Mouse (Mus musculus) 3134 (cell line): ENCODE data around the gene Wdr73.

Source experiments
- DNase-seq: peaks from one replicate; pipeline ENCODE4 v3.0.0-alpha.2; 2011; ENCODE audit warnings: low spot score; ENCODE audit not compliant: insufficient read length; ENCODE audit errors: extremely low read depth

Gene Wdr73

DNA sequence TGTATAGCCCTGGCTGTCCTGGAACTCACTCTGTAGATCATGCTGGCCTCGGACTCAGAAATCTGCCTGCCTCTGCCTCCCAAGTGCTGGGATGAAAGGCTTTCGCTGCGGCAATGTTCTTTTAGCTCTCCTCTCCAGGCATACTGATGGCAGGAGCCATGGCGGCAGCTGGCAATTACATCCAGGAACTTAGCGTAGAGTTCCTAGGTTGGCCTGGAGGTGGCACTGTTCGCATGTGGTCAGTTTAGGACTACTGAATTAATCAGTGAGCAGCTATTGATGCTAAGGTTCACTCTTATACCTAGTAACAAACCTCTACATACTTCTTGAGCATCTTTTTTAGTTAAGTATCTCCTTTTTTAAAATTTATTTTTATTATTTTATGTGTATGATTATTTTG is 43.9 kb downstream of the Wdr73 start:
- DNase-seq: peak; percentile 41

DNA sequence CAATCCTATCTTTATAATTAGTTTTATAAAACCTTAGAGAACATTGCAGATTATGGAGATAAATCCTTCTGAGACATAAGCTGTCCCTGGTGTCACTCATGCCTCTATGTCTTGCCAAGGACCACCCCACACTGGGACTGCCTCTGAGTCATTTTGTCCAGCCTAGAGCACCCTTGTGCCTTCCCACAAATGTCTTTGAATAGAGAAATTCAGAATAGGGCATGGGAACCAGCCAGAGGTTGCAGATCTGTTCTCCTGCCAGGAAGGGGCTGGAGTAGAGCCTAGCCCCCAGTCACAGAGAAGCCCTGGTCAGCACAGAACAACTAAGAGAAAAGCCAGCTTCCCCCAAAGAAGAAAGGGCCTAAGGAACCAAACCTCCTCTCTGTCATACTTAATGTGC is 45.8 kb downstream of the Wdr73 start:
- no peak for DNase-seq

GRCm38 (mm10) chr7:80853218-80853617 is 47.9 kb downstream of the Wdr73 start:
- no peak for DNase-seq

DNA sequence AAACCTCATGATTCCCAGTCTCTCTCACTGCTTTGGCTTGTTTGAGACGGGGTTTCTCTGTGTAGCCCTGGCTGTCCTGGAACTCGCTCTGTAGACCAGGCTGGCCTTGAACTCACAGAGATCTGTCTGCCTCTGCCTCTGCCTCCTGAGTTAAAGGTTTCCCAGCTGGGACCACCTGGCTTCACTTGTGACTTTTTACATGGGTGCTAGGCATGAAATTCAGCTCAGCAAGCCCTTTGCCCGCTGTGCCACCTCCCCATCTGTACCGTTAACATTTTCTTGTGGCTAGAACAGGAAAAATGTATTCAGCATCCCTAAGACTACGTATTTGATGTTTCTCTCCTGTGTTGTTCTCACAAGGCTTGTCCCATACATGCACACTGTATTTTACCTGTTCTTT is 50.5 kb downstream of the Wdr73 start:
- DNase-seq: no peak

- no peak for DNase-seq
Measured at GRCm38 (mm10) chr7:80849710-80850109, 51.4 kb downstream of the Wdr73 start.

GRCm38 (mm10) chr7:80849267-80849666 is 51.8 kb downstream of the Wdr73 start:
- DNase-seq: no peak

- no peak for DNase-seq
Measured at GRCm38 (mm10) chr7:80846709-80847108, 54.4 kb downstream of the Wdr73 start.

DNA sequence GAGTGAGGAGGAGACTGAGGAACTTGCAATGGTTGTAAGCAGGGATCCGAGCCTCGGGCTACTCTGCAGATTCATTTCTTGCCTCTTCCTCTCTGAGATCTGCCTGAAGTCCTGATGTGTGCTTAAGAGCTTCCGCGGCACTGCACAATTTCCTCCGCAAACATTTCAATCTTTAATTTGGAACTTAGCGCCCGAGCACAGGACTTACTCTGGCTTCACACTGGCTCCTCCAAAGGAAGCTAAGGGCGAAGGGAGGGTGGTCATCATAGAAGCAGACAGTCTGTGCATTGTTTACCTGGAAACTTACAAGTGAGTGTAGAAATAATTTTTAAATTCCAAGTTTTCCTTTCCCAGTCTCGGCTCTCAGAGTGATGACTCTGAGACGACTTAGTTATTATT is 54.8 kb downstream of the Wdr73 start:
- no peak for DNase-seq

- DNase-seq: no peak
Measured at GRCm38 (mm10) chr7:80845621-80846279, 55.3 kb downstream of the Wdr73 start.

DNA sequence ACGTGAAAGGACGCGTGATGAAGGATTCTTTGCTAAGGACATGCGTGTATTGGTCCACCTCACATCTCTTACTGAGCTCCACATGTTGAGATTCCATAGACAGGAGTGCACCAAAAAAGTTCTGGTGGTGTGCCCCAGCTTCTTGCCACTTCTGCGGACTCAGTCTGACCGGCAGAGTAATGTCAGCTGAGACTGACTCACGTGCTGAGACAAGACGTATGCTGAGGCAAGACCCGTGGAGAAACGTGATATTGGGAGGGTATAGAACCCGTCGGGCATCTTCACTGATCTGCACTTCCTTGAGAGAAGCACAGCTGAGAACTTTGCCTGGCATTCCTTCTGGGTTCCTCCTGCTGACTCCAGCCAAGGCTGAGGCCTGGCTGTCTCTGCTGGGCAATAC is 56.4 kb downstream of the Wdr73 start:
- DNase-seq: no peak

DNA sequence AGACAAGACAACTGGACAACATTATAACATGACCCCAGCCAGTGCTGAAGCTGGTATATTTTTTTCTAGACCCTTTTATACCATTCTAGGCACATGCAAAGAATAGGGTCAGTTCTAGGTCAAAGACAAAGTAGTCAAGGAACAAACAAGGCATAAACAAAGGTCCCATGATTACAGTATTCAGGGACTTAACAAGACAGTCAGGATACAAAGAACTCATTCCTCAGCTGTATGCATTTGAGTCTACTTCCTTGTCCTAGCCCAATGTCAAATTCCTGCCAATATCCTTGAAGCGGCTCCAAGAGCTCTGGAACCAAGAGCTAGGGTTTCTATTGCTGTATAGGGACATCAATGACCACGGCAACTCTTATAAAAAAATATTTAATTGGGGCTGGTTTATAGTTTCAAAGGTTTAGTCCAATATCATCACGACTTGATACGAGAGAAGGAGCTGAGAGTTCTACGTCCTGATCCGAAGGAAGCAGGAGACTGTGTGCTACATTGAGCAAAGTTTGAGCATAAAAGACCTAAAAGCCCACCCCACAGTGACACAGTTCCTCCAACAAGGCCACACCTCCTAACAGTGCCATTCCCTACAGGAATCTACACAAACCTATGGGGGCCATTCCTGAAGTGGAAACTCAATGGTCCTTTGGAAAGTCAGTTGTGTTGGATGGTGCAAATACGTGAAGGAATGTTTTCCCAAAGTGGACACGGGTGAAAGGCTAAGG is 57.0 kb downstream of the Wdr73 start:
- DNase-seq: no peak

DNA sequence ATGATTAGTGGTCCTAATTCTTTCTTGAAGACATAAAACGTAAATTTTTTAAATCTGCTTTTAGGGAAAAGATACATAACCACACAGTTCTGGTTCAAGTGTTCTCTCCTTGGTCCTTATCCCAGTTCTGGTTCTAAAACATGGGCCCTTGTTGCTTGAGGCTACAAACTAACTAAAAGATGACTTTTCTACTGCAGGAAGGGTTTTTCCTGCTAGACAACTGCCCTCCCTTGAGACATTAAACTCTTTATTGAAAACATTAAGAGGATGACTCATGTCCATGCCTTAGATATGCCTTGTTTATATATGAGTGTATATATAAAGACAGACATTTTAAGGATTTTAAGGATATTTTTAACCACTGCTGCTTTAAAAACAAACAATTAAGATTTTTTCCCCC is 57.9 kb downstream of the Wdr73 start:
- no peak for DNase-seq

DNA sequence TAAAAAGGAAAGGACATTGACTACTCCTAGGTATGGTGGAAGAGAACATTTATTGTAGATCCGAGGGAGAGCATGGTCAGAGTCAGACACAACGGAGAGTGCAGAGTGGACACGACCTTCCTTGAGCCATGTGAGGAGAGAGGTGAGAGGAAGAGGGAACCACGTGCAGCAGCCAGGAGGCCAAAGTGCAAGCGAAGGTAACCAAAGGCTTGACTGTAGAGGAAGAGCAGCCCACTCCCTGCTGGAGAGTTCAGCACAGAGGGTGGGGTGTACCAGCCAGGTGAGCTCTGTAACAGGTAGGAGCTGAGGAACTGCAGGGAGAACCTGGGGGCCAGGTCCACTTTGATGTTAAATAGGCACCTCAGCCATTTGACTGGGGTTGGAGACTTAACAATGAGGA is 58.9 kb downstream of the Wdr73 start:
- no peak for DNase-seq

- DNase-seq: peak; percentile 44
Measured at GRCm38 (mm10) chr7:80840937-80841336, 60.1 kb downstream of the Wdr73 start.
